Mouse (Mus musculus) gastrocnemius, adult 8-10 months (tissue): Measurements from ENCODE around the gene Rrp12. TPM values are rescaled to one million over a fixed set of nuclear protein-coding genes. Genes with fewer than 3 reads are reported as not detected.
"Not testable (repeated sequence)": the region's sequence is repeated elsewhere in the genome, so short reads cannot be mapped to it uniquely, and the experiment has no call there.

Source experiments
- DNase-seq, 2 experiments: peaks; one replicate each; pipeline ENCODE4 v3.0.0; 2022; ENCODE audit warnings: low spot score in 2 of 2
- total RNA-seq, 4 experiments: library from RNA; stranded (reverse); gene quantifications; 2 replicates each; pipeline ENCODE4 v1.2.4; 2022

Rrp12 gene
- total RNA-seq: 10 to 100 TPM; 30.0 to 34.9 (median 32.2) TPM

GRCm38 (mm10) chr19:41895460-41896318 lies at the start of gene Rrp12:
Gene Rrp12, minus strand, starts transcription at chr19:41896173.
- DNase-seq: peak; percentile 57 to 62

GRCm38 (mm10) chr19:41943841-41944240 lies 47.9 kb upstream of the Rrp12 start:
- no peak for DNase-seq

- no peak for DNase-seq
Measured at GRCm38 (mm10) chr19:41938539-41938938, 42.6 kb upstream of the Rrp12 start.

- no peak for DNase-seq
Measured at GRCm38 (mm10) chr19:41935921-41936320, 39.9 kb upstream of the Rrp12 start.

GRCm38 (mm10) chr19:41934124-41934523 lies 38.2 kb upstream of the Rrp12 start:
- no peak for DNase-seq

- DNase-seq: peak; percentile 96 to 97
Measured at GRCm38 (mm10) chr19:41933179-41934086, 37.5 kb upstream of the Rrp12 start, which contains the start of the genes Exosc1 and Zdhhc16. Gene Exosc1, minus strand, starts transcription at chr19:41933423. Gene Zdhhc16, plus strand, starts transcription at chr19:41933480.

- DNase-seq: no peak
Measured at GRCm38 (mm10) chr19:41932686-41933085, 36.7 kb upstream of the Rrp12 start.

- no peak for DNase-seq
Measured at GRCm38 (mm10) chr19:41920412-41921067, 24.6 kb upstream of the Rrp12 start.

GRCm38 (mm10) chr19:41919471-41919870 lies 23.5 kb upstream of the Rrp12 start:
- DNase-seq: no peak

- DNase-seq: no peak
Measured at GRCm38 (mm10) chr19:41916853-41917252, 20.9 kb upstream of the Rrp12 start.

- no peak for DNase-seq
Measured at GRCm38 (mm10) chr19:41915294-41915693, 19.3 kb upstream of the Rrp12 start.

- not testable (repeated sequence) for DNase-seq
Measured at GRCm38 (mm10) chr19:41914592-41914882, 18.6 kb upstream of the Rrp12 start.

- DNase-seq: no peak
Measured at GRCm38 (mm10) chr19:41913774-41914591, 18.0 kb upstream of the Rrp12 start.

GRCm38 (mm10) chr19:41912121-41913080 lies 16.4 kb upstream of the Rrp12 start:
- peak in 1 of 2 experiments; percentile 20 for DNase-seq

- peak; percentile 88 to 93 for DNase-seq
Measured at GRCm38 (mm10) chr19:41911178-41912073, 15.5 kb upstream of the Rrp12 start, which contains the start of gene Pgam1. Gene Pgam1, plus strand, starts transcription at chr19:41911923.

- DNase-seq: no peak
Measured at GRCm38 (mm10) chr19:41910396-41910795, 14.4 kb upstream of the Rrp12 start.

- no peak for DNase-seq
Measured at GRCm38 (mm10) chr19:41908736-41909135, 12.8 kb upstream of the Rrp12 start.

GRCm38 (mm10) chr19:41907079-41907760 lies 11.2 kb upstream of the Rrp12 start:
- DNase-seq: no peak
